Mouse (Mus musculus) retina, postnatal 7 days (tissue): ENCODE measurements around the gene Fam166a.
"Not testable (repeated sequence)": the region's sequence is repeated elsewhere in the genome, so short reads cannot be mapped to it uniquely, and the experiment has no call there.

Experiments used
- DNase-seq: peaks from one replicate; pipeline ENCODE4 v3.0.0-alpha.2; 2012; ENCODE audit warnings: low read depth, low spot score

Fam166a gene

GRCm38 (mm10) chr2:25242101-25242506, 23.6 kb downstream of the Fam166a start, which contains the start of the genes Rnf208 and Cysrt1:
Rnf208 (plus strand) TSS chr2:25242255.
Cysrt1 (minus strand) TSS chr2:25242452.
- no peak for DNase-seq

- DNase-seq = no peak
These were observed 24.8 kb downstream of the Fam166a start for GRCm38 (mm10) chr2:25243342-25243741.

GRCm38 (mm10) chr2:25244144-25244543, 25.6 kb downstream of the Fam166a start:
- DNase-seq = no peak

- DNase-seq = no peak
These were observed 27.9 kb downstream of the Fam166a start, which contains the start of gene AL732309.1 for GRCm38 (mm10) chr2:25246183-25247072. AL732309.1 (minus strand) TSS chr2:25246863.

GRCm38 (mm10) chr2:25252331-25252730, 33.8 kb downstream of the Fam166a start:
- DNase-seq = no peak

GRCm38 (mm10) chr2:25255284-25255779, 36.8 kb downstream of the Fam166a start, which contains the start of gene Tmem203:
Tmem203 (plus strand) TSS chr2:25255439.
- DNase-seq = peak; percentile 92

- DNase-seq = not testable (repeated sequence)
These were observed 38.0 kb downstream of the Fam166a start for GRCm38 (mm10) chr2:25256443-25257109.

GRCm38 (mm10) chr2:25257250-25257649, 38.7 kb downstream of the Fam166a start:
- DNase-seq = not testable (repeated sequence)

GRCm38 (mm10) chr2:25258887-25259286, 40.3 kb downstream of the Fam166a start:
- no peak for DNase-seq

- DNase-seq = no peak
These were observed 43.3 kb downstream of the Fam166a start for GRCm38 (mm10) chr2:25261870-25262269.

GRCm38 (mm10) chr2:25262291-25262767, 43.8 kb downstream of the Fam166a start, which contains the start of gene Tprn:
Tprn (plus strand) TSS chr2:25262618.
- peak; percentile 90 for DNase-seq

- no peak for DNase-seq
These were observed 44.5 kb downstream of the Fam166a start for GRCm38 (mm10) chr2:25262795-25263622.

GRCm38 (mm10) chr2:25263623-25264285, 45.2 kb downstream of the Fam166a start:
- DNase-seq = no peak

- DNase-seq = no peak
These were observed 45.7 kb downstream of the Fam166a start for GRCm38 (mm10) chr2:25264286-25264660.

- DNase-seq = no peak
These were observed 46.3 kb downstream of the Fam166a start for GRCm38 (mm10) chr2:25264851-25265250.

- no peak for DNase-seq
These were observed 47.5 kb downstream of the Fam166a start for GRCm38 (mm10) chr2:25265897-25266656.

- DNase-seq = no peak
These were observed 48.2 kb downstream of the Fam166a start for GRCm38 (mm10) chr2:25266720-25267119.

GRCm38 (mm10) chr2:25267241-25267640, 48.7 kb downstream of the Fam166a start:
- DNase-seq = no peak

GRCm38 (mm10) chr2:25267746-25268309, 49.3 kb downstream of the Fam166a start:
- DNase-seq = no peak
